Mouse (Mus musculus) midbrain, embryonic 15.5 days (tissue): ENCODE measurements around the gene Gbp2b. TPM values are rescaled to one million over a fixed set of nuclear protein-coding genes. Genes with fewer than 3 reads are reported as not detected.
A peak's percentile ranks its signal among the peaks of the same experiment; 100 is the strongest.
"Not testable (repeated sequence)": the region's sequence is repeated elsewhere in the genome, so short reads cannot be mapped to it uniquely, and the experiment has no call there.

ENCODE experiments used
- ATAC-seq: fragments of 200-750 bp; cut with Nextera tagmentation; replicated peaks from 2 replicates; pipeline ENCODE4 v1.8.0; 2017; ENCODE audit warnings: moderate TSS enrichment
- H3K27ac ChIP-seq: fragments of 300-500 bp; sonication (generic); 2 replicates; pipeline ENCODE4 v1.5.1; 2015; ENCODE audit warnings: mild to moderate bottlenecking, inconsistent platforms
- H3K27me3 ChIP-seq: fragments of 300-500 bp; sonication (generic); replicated peaks from 2 replicates; pipeline ENCODE4 v1.6.1; 2015; ENCODE audit warnings: inconsistent platforms
- H3K36me3 ChIP-seq: fragments of 300-500 bp; sonication (generic); replicated peaks from 2 replicates; pipeline ENCODE4 v1.6.1; 2015; ENCODE audit warnings: inconsistent platforms
- H3K4me1 ChIP-seq: fragments of 300-500 bp; sonication (generic); 2 replicates; pipeline ENCODE4 v1.6.1; 2015; ENCODE audit warnings: inconsistent platforms
- H3K4me2 ChIP-seq: fragments of 300-500 bp; sonication (generic); 2 replicates; pipeline ENCODE4 v1.6.1; 2015; ENCODE audit warnings: inconsistent platforms, mild to moderate bottlenecking, moderate library complexity
- H3K4me3 ChIP-seq: fragments of 300-500 bp; sonication (generic); 2 replicates; pipeline ENCODE4 v1.5.1; 2015; ENCODE audit warnings: mild to moderate bottlenecking, inconsistent platforms
- H3K9ac ChIP-seq: fragments of 300-500 bp; sonication (generic); 2 replicates; pipeline ENCODE4 v1.6.1; 2015; ENCODE audit warnings: mild to moderate bottlenecking, inconsistent platforms
- H3K9me3 ChIP-seq: fragments of 300-500 bp; sonication (generic); 2 replicates; pipeline ENCODE4 v1.6.1; 2016; ENCODE audit warnings: inconsistent platforms
- WGBS: fragments of 180-500 bp; shearing (Covaris S2); methylation state at CpG from one replicate; pipeline ENCODE4 v1.1.7; 2015; ENCODE audit warnings: mixed read lengths; 5-methylcytosine and 5-hydroxymethylcytosine counted together
- microRNA-seq: library from miRNA; unstranded; fragments of <30 nt; microRNA quantifications from one replicate; pipeline ENCODE4, GENCODE M21; 2016
- polyA plus RNA-seq: library from polyadenylated mRNA; unstranded; fragments of >200 nt; fragmentation: Nextera tagmentation; extraction: Ambion mirVana; gene quantifications from 2 replicates; pipeline ENCODE4 v1.2.1, GENCODE M21; 2015

Gbp2b gene
- polyA plus RNA-seq, 1 experiment from 2014 or later = not detected

DNA sequence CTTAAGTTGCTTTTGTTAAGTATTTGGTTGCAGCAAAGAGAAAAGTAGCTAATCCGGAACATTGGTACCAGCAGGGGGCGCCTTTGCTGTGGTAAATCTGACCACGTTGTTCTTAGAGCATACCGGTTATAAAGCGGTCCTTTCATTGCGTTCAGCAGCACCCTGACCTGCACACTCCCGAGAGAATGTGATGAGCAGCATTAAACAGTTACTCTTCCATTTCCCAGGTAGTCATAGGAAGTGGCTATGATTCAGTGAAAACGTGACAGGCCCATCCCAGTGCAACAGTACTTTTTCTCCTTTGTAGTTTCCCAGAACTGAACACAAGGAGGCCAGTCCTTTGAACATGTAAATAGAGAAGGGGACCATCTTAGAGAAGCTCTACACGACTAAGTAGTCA lies 45.6 kb downstream of the Gbp2b start:
- peak overlapping the region; percentile 14 for H3K4me2 ChIP-seq
- no peak overlapping the region for H3K4me3 ChIP-seq
- H3K36me3 ChIP-seq = no peaks in the 10 kb centered on the region
- no peaks in the 10 kb centered on the region for H3K9me3 ChIP-seq
- 6% methylated on average over 9 of the region's 9 CpGs for WGBS
- ATAC-seq = no peak
- H3K27me3 ChIP-seq = no peaks in the 10 kb centered on the region
- no peaks in the 10 kb centered on the region for H3K4me1 ChIP-seq
- H3K9ac ChIP-seq = no peak overlapping the region
- no peak overlapping the region for H3K27ac ChIP-seq

GRCm38 (mm10) chr3:142645949-142646348 lies 51.3 kb downstream of the Gbp2b start:
- H3K36me3 ChIP-seq, ATAC-seq, H3K4me3 ChIP-seq, H3K27me3 ChIP-seq, H3K4me1 ChIP-seq, H3K27ac ChIP-seq, H3K9ac ChIP-seq, H3K9me3 ChIP-seq, H3K4me2 ChIP-seq: not testable (repeated sequence)
- 10% methylated on average over 2 of the region's 2 CpGs for WGBS

GRCm38 (mm10) chr3:142647836-142648235 lies 53.2 kb downstream of the Gbp2b start:
- not testable (repeated sequence) for H3K27ac ChIP-seq, H3K9me3 ChIP-seq, H3K9ac ChIP-seq, H3K4me1 ChIP-seq, H3K4me3 ChIP-seq, H3K4me2 ChIP-seq, H3K27me3 ChIP-seq, H3K36me3 ChIP-seq, ATAC-seq
- WGBS = 69% methylated on average over 7 of the region's 7 CpGs

DNA sequence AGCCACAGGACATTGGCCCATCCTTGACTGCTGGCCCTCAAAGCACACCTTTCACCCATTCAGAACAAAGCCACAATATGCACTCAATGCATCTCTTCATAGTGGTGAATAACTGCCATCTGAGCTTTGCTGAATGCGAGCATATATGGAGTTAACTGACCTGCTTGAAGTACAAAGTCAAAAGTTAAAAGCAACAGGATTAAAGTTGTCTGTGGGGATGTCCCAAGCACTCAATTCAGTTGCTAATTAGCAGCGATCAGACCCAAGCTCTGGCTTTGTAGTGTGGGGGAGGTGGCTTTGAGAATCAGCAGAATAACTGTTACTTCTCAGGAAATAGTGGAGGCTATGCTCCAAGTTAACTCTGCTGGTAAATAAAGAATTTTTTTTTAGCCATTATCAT lies 55.6 kb downstream of the Gbp2b start:
- no peak for ATAC-seq
- H3K9ac ChIP-seq = no peak overlapping the region
- H3K27ac ChIP-seq = no peak overlapping the region
- no peaks in the 10 kb centered on the region for H3K36me3 ChIP-seq
- 30% methylated on average over 2 of the region's 2 CpGs for WGBS
- H3K4me1 ChIP-seq = no peaks in the 10 kb centered on the region
- H3K4me2 ChIP-seq = no peak overlapping the region
- no peak overlapping the region for H3K4me3 ChIP-seq
- no peaks in the 10 kb centered on the region for H3K27me3 ChIP-seq
- H3K9me3 ChIP-seq = no peaks in the 10 kb centered on the region

GRCm38 (mm10) chr3:142664723-142665122 lies 70.1 kb downstream of the Gbp2b start:
- Histone ChIP-seq H3K36me3 (no peaks in the 10 kb centered on the region), H3K9me3 (no peaks in the 10 kb centered on the region), H3K27ac (no peak overlapping the region), H3K27me3 (no peaks in the 10 kb centered on the region), H3K4me2 (no peak overlapping the region), H3K9ac (no peak overlapping the region), H3K4me1 (no peaks in the 10 kb centered on the region), H3K4me3 (no peak overlapping the region)
- 94% methylated on average over 8 of the region's 8 CpGs for WGBS
- no peak for ATAC-seq

Small RNAs within 50 kb of the gene (microRNA-seq; reads per million reads assigned to microRNA genes)
- gene Mir6381 = not detected

Other genes with a start within 250 kb of the Gbp2b start
- gene Pdlim5, start 199.2 kb upstream of the Gbp2b start, polyA plus RNA-seq = 12.7 and 14.1 TPM in 2 replicates
- gene Gbp5, start 100.9 kb upstream of the Gbp2b start, polyA plus RNA-seq = 0.22 and 0.30 TPM in 2 replicates
- 2.1 and 2.5 TPM in 2 replicates for gene Gbp7, start 64.5 kb upstream of the Gbp2b start, polyA plus RNA-seq
- gene Gbp3, start 34.8 kb upstream of the Gbp2b start, polyA plus RNA-seq = 1.1 and 1.5 TPM in 2 replicates
- 0.89 and 1.00 TPM in 2 replicates for gene Gbp2, start 25.8 kb downstream of the Gbp2b start, polyA plus RNA-seq
- gene Kyat3, start 106.2 kb downstream of the Gbp2b start, polyA plus RNA-seq = 4.1 and 4.3 TPM in 2 replicates
- gene Gtf2b, start 170.2 kb downstream of the Gbp2b start, polyA plus RNA-seq = 78.0 and 80.6 TPM in 2 replicates